Mouse (Mus musculus) embryonic facial prominence, embryonic 14.5 days (tissue): Measurements from ENCODE around the gene Ablim1. TPM values are rescaled to one million over a fixed set of nuclear protein-coding genes. Genes with fewer than 3 reads are reported as not detected.

Experiments used
- ATAC-seq: fragments of 200-750 bp; cut with Nextera tagmentation; 2 replicates; pipeline ENCODE4 v1.8.0; 2017; ENCODE audit warnings: low read depth, moderate number of reproducible peaks, moderate TSS enrichment
- DNase-seq: peaks from one replicate; pipeline ENCODE4 v3.0.0-alpha.2; 2015; ENCODE audit warnings: low spot score
- H3K27ac ChIP-seq: fragments of 300-500 bp; sonication (generic); replicated peaks from 2 replicates; pipeline ENCODE4 v1.5.1; 2014; ENCODE audit warnings: low read depth, mild to moderate bottlenecking, low read length, moderate library complexity
- H3K27me3 ChIP-seq: fragments of 300-500 bp; sonication (generic); replicated peaks from 2 replicates; pipeline ENCODE4 v1.6.1; 2014; ENCODE audit warnings: low read length; ENCODE audit not compliant: control insufficient read depth, insufficient read depth
- H3K36me3 ChIP-seq: fragments of 300-500 bp; sonication (generic); 2 replicates; pipeline ENCODE4 v1.6.1; 2014; ENCODE audit warnings: low read length, mixed read lengths; ENCODE audit not compliant: control insufficient read depth, insufficient read depth
- H3K4me1 ChIP-seq: fragments of 300-500 bp; sonication (generic); 2 replicates; pipeline ENCODE4 v1.6.1; 2014; ENCODE audit warnings: antibody characterized with exemption, low read length; ENCODE audit not compliant: control insufficient read depth, insufficient read depth
- H3K4me2 ChIP-seq: fragments of 300-500 bp; sonication (generic); 2 replicates; pipeline ENCODE4 v1.6.1; 2014; ENCODE audit warnings: low read depth, mild to moderate bottlenecking, low read length, moderate library complexity, mixed read lengths
- H3K4me3 ChIP-seq: fragments of 300-500 bp; sonication (generic); 2 replicates; pipeline ENCODE4 v1.5.1; 2014; ENCODE audit warnings: low read depth, mild to moderate bottlenecking, low read length
- H3K9ac ChIP-seq: fragments of 300-500 bp; sonication (generic); 2 replicates; pipeline ENCODE4 v1.6.1; 2014; ENCODE audit warnings: low read depth, mild to moderate bottlenecking, low read length, moderate library complexity, mixed read lengths
- H3K9me3 ChIP-seq: fragments of 300-500 bp; sonication (generic); 2 replicates; pipeline ENCODE4 v1.6.1; 2016; ENCODE audit warnings: low read length; ENCODE audit not compliant: control insufficient read depth
- WGBS: fragments of 180-500 bp; shearing (Covaris S2); extraction: QIAGEN DNeasy Blood & Tissue Kit; methylation state at CpG from one replicate; pipeline ENCODE4 v1.1.7; 2014; 5-methylcytosine and 5-hydroxymethylcytosine counted together
- polyA plus RNA-seq: library from polyadenylated mRNA; unstranded; fragments of >200 nt; fragmentation: Nextera tagmentation; extraction: Ambion mirVana; gene quantifications from 2 replicates; pipeline ENCODE4 v1.2.1, GENCODE M21; 2014

Ablim1 gene
- polyA plus RNA-seq, 1 experiment from 2014 or later: 49.3 TPM

DNA sequence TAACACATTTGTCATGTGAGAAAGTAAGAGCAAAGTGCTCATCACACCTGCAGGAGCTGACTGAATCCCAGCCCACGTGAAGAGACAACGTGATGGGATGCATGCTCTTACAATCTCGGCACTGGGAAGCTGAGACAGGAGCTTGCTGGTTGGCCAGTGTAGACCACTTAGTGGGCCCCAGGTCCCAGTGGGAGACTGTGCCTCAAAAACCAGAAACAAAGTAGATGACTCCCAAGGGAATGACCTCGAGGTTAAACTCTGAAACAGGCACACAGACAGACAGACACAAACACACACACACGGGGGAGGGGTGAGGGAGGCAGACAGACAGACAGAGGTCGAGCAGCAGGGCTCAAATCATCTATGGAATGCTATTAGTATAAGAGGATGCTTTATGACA is 203.4 kb downstream of the Ablim1 start:
- whole genome bisulfite sequencing: 67% methylated on average over 6 of the region's 6 CpGs

DNA sequence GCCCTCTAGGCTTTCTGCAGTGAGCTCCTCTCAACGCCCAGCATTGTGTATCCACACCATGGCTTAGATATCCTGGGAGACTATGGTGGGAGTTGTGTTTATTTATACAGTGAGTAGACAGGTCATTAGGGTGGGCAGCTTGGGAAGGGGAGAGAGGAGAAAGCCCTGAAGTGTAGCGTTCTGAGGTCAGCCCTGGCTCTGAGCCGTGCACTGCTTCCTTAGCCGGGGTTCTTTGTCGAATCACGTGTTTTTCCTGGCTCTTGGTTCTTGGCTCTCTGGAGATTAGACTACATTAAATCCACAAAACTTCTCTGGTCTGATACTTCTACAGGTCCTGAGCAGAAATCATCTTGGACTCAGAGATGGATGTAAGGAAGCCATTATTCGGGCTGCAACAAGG is 205.1 kb downstream of the Ablim1 start:
- H3K4me3 ChIP-seq: no peak overlapping the region
- no peaks in the 10 kb centered on the region for H3K27me3 ChIP-seq
- H3K9ac ChIP-seq: no peak overlapping the region
- H3K4me1 ChIP-seq: peaks cover 23% of the 10 kb centered on the region
- no peak overlapping the region for H3K4me2 ChIP-seq
- peak; percentile 62 for DNase-seq
- no peaks in the 10 kb centered on the region for H3K36me3 ChIP-seq
- ATAC-seq: no peak
- WGBS: 39% methylated on average over 7 of the region's 7 CpGs
- no peaks in the 10 kb centered on the region for H3K9me3 ChIP-seq
- no peak overlapping the region for H3K27ac ChIP-seq

More for the DNA sequence above, 203.4 kb downstream of the Ablim1 start:
- no peak overlapping the region for H3K9ac ChIP-seq
- H3K27ac ChIP-seq: no peak overlapping the region
- H3K9me3 ChIP-seq: no peaks in the 10 kb centered on the region
- DNase-seq (no peak), ATAC-seq (no peak)
- no peak overlapping the region for H3K4me3 ChIP-seq
- H3K36me3 ChIP-seq: no peaks in the 10 kb centered on the region
- H3K4me1 ChIP-seq: peaks cover 11% of the 10 kb centered on the region
- no peaks in the 10 kb centered on the region for H3K27me3 ChIP-seq
- H3K4me2 ChIP-seq: no peak overlapping the region

DNA sequence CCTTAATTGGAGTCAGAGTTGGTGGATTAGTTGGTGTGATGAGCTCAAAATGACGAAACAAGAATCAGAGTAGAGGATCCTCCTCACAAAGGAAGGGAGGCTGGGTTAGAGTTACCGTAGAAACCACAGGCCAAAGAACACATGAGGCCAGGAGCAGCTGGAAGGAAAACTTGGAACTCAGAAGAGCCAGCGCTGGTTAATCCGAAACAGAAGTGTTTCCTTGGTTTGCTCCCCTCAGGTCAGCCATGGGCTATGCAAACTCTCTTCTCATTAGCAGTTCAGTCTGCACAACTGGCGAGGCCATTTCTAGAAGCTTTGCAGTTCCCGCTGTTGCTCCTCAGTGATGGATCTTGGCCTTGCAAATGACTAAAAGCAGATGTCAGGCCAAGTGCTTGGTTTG is 208.2 kb downstream of the Ablim1 start:
- Histone ChIP-seq H3K4me3 (no peak overlapping the region), H3K4me2 (no peak overlapping the region), H3K9me3 (no peaks in the 10 kb centered on the region), H3K27ac (peak overlapping the region; percentile 40), H3K27me3 (no peaks in the 10 kb centered on the region), H3K4me1 (peaks cover 41% of the 10 kb centered on the region), H3K36me3 (no peaks in the 10 kb centered on the region), H3K9ac (no peak overlapping the region)
- DNase-seq (peak; percentile 90), ATAC-seq (peak; percentile 70)
- 31% methylated on average over 6 of the region's 6 CpGs for WGBS

DNA sequence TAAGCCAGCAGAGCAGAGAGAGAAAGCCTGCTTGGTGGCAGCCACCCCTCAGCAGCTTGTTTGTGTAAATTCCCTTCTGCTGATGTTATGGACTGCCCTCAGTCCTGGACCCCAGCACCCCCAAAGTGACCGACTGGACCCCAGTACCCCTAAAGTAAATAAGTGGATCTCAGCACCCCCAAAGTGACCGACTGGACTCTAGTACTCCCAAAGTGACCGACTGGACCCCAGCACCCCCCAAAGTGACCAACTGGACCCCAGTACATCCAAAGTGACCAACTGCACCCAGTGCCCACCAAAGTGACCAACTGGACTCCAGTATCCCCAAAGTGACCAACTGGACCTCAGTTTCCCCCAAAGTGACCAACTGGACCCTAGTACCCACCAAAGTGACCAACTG is 208.7 kb downstream of the Ablim1 start:
- Histone ChIP-seq H3K27ac (peak overlapping the region; percentile 40; the same call in 1 of the 2 replicates), H3K4me2 (no peak overlapping the region), H3K9me3 (no peaks in the 10 kb centered on the region), H3K27me3 (no peaks in the 10 kb centered on the region), H3K4me1 (peaks cover 41% of the 10 kb centered on the region), H3K36me3 (no peaks in the 10 kb centered on the region), H3K9ac (no peak overlapping the region), H3K4me3 (no peak overlapping the region)
- ATAC-seq (no peak), DNase-seq (no peak)
- 97% methylated on average over 3 of the region's 3 CpGs for WGBS

DNA sequence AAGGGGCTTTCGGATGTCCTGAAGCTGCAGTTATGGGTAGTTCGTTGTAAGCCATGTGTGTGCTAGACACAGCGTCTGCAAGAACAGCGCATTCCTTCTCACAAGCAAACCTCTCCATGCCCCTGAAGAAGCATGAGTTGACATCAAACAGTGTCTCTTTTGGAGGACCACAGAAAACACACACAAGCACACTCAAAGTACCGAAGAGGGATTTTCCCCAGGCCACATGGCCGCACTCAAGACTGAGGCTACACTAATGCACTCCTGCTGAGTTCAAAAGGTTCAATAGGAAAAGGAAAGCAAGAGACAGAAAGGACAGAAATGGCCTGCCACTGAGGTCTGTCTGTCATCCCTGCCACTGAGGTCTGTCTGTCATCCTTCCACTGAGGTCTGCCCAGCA is 209.6 kb downstream of the Ablim1 start:
- ATAC-seq: no peak
- Histone ChIP-seq H3K9me3 (no peaks in the 10 kb centered on the region), H3K9ac (no peak overlapping the region), H3K27ac (no peak overlapping the region), H3K27me3 (no peaks in the 10 kb centered on the region), H3K4me2 (no peak overlapping the region), H3K4me1 (peaks cover 41% of the 10 kb centered on the region), H3K36me3 (no peaks in the 10 kb centered on the region), H3K4me3 (no peak overlapping the region)
- WGBS: 65% methylated on average over 6 of the region's 6 CpGs
- DNase-seq: no peak

DNA sequence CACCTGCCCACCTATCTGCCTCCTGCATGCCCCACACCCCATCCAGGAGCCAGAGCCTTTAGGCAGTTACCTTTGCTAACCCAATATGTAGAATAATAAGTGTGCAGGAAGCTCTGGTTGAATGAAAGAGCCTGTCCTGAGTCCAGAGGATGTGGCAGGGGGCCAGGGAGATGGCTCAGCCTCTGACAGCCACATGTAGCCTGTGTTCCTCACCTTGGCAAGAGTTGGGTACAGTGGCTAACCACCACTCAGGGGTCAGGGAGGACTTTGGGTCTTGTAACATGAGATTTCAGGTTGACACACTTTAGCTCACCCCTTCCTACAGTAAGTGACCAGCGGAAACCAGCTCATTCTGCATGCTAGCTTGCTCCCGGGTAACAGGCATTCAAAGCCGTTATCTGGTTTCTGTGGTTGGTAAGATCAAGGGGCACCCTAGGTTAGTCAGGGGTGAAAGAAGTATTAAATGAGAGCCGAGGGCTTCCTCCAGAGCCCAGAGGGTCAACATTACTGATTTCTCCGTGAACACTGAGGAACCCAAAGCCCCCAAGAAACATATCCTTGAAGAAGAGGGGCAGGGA is 210.5 kb downstream of the Ablim1 start:
- ATAC-seq (no peak), DNase-seq (no peak)
- Histone ChIP-seq H3K4me2 (no peak overlapping the region), H3K9ac (no peak overlapping the region), H3K27ac (peak overlapping the region; percentile 65), H3K36me3 (no peaks in the 10 kb centered on the region), H3K4me1 (peaks cover 33% of the 10 kb centered on the region), H3K4me3 (no peak overlapping the region), H3K27me3 (no peaks in the 10 kb centered on the region), H3K9me3 (no peaks in the 10 kb centered on the region)
- WGBS: 63% methylated on average over 5 of the region's 5 CpGs

DNA sequence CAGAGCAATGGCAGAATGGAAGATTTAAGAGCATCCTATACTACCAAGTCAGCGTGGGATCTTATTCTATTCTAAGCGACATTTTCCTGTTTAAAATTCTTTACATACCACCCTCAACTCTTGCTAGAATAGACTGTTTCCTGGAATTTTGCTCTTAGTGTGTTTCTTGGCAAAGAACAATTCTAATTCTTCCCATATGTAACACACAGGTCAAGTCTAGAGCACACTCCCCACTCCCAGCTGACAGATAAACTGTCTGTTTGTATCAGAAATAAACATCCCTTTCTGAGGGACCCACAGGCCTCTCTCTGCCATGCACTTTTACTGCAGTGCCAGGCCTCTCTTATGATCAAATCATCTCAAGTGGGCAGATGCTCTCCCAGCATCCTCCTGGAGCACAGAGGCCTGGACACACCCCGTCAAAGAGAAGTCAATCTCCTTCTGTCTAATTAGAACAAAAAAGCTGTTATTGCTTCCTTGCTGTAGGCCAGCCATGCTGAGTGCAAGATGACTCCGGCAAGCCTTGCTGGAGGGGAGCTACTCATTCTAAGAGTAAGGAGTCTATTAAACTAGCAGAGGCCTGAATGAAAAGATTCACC is 211.3 kb downstream of the Ablim1 start:
- no peaks in the 10 kb centered on the region for H3K27me3 ChIP-seq
- peaks cover 32% of the 10 kb centered on the region for H3K4me1 ChIP-seq
- H3K27ac ChIP-seq: peak overlapping the region; percentile 65
- peak; percentile 26; the same call in 1 of the 2 replicates for ATAC-seq
- H3K36me3 ChIP-seq: no peaks in the 10 kb centered on the region
- no peak overlapping the region for H3K9ac ChIP-seq
- 23% methylated on average over 4 of the region's 4 CpGs for WGBS
- H3K9me3 ChIP-seq: no peaks in the 10 kb centered on the region
- no peak overlapping the region for H3K4me3 ChIP-seq
- no peak overlapping the region for H3K4me2 ChIP-seq
- DNase-seq: peak; percentile 79

DNA sequence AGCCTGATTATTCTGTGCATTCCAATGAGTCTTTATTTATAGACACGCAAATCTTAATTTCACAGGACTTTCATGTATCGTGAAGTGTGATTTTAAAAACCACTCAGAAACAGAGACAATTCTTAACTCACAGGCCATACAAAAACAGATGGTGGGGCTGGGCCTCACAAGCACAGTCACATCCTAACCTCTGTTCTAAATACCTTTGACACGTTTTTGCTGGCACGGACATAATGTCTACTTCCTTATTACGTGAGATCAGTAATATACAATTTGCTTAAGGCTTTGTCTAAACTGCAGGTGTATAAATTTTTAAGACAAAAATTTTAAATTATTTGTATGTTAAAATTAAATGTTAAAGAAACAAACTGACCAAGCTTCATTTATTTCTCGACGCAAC is 212.7 kb downstream of the Ablim1 start:
- H3K4me1 ChIP-seq: peaks cover 37% of the 10 kb centered on the region
- H3K4me2 ChIP-seq: no peak overlapping the region
- H3K27me3 ChIP-seq: no peaks in the 10 kb centered on the region
- ATAC-seq: no peak
- DNase-seq: no peak
- no peak overlapping the region for H3K4me3 ChIP-seq
- no peaks in the 10 kb centered on the region for H3K36me3 ChIP-seq
- no peak overlapping the region for H3K9ac ChIP-seq
- 76% methylated on average over 7 of the region's 7 CpGs for WGBS
- no peak overlapping the region; the same call in 1 of the 2 replicates for H3K27ac ChIP-seq
- H3K9me3 ChIP-seq: no peaks in the 10 kb centered on the region
